Mouse (Mus musculus) embryonic facial prominence, embryonic 14.5 days (tissue): Measurements from ENCODE around the gene Sh2d3c. TPM values are rescaled to one million over a fixed set of nuclear protein-coding genes. Genes with fewer than 3 reads are reported as not detected.
A peak's percentile ranks its signal among the peaks of the same experiment; 100 is the strongest.

ENCODE experiments used
- ATAC-seq: fragments of 200-750 bp; cut with Nextera tagmentation; 2 replicates; pipeline ENCODE4 v1.8.0; 2017; ENCODE audit warnings: low read depth, moderate number of reproducible peaks, moderate TSS enrichment
- DNase-seq: peaks from one replicate; pipeline ENCODE4 v3.0.0-alpha.2; 2015; ENCODE audit warnings: low spot score
- H3K27ac ChIP-seq: fragments of 300-500 bp; sonication (generic); replicated peaks from 2 replicates; pipeline ENCODE4 v1.5.1; 2014; ENCODE audit warnings: low read depth, mild to moderate bottlenecking, low read length, moderate library complexity
- H3K27me3 ChIP-seq: fragments of 300-500 bp; sonication (generic); replicated peaks from 2 replicates; pipeline ENCODE4 v1.6.1; 2014; ENCODE audit warnings: low read length; ENCODE audit not compliant: control insufficient read depth, insufficient read depth
- H3K36me3 ChIP-seq: fragments of 300-500 bp; sonication (generic); 2 replicates; pipeline ENCODE4 v1.6.1; 2014; ENCODE audit warnings: low read length, mixed read lengths; ENCODE audit not compliant: control insufficient read depth, insufficient read depth
- H3K4me1 ChIP-seq: fragments of 300-500 bp; sonication (generic); 2 replicates; pipeline ENCODE4 v1.6.1; 2014; ENCODE audit warnings: antibody characterized with exemption, low read length; ENCODE audit not compliant: control insufficient read depth, insufficient read depth
- H3K4me2 ChIP-seq: fragments of 300-500 bp; sonication (generic); 2 replicates; pipeline ENCODE4 v1.6.1; 2014; ENCODE audit warnings: low read depth, mild to moderate bottlenecking, low read length, moderate library complexity, mixed read lengths
- H3K4me3 ChIP-seq: fragments of 300-500 bp; sonication (generic); 2 replicates; pipeline ENCODE4 v1.5.1; 2014; ENCODE audit warnings: low read depth, mild to moderate bottlenecking, low read length
- H3K9ac ChIP-seq: fragments of 300-500 bp; sonication (generic); 2 replicates; pipeline ENCODE4 v1.6.1; 2014; ENCODE audit warnings: low read depth, mild to moderate bottlenecking, low read length, moderate library complexity, mixed read lengths
- H3K9me3 ChIP-seq: fragments of 300-500 bp; sonication (generic); 2 replicates; pipeline ENCODE4 v1.6.1; 2016; ENCODE audit warnings: low read length; ENCODE audit not compliant: control insufficient read depth
- WGBS: fragments of 180-500 bp; shearing (Covaris S2); extraction: QIAGEN DNeasy Blood & Tissue Kit; methylation state at CpG from one replicate; pipeline ENCODE4 v1.1.7; 2014; 5-methylcytosine and 5-hydroxymethylcytosine counted together
- polyA plus RNA-seq: library from polyadenylated mRNA; unstranded; fragments of >200 nt; fragmentation: Nextera tagmentation; extraction: Ambion mirVana; gene quantifications from 2 replicates; pipeline ENCODE4 v1.2.1, GENCODE M21; 2014

Gene Sh2d3c
- polyA plus RNA-seq, 1 experiment from 2014 or later, result 21.7 TPM

DNA sequence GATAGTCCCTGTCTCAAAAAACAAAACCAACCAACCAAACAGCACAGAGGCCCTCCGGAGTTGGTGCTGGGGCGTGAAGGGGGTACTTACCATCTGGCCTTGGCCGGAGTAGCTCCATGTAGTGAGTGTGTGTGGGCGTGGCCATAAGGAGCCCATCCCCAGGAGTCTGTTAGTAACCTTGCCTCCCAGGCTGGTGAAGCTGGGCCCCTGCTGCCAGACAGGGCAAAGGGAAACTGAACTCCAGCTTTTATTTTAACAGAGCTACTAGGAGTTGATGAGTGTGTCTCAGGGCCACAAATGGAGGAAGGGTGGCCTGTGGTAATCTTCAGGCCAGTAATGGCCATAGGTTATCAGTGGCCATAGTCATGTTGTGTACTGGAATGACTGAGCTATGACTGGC lies 13.6 kb downstream of the Sh2d3c start:
- Histone ChIP-seq H3K36me3 (no peaks in the 10 kb centered on the region), H3K4me1 (peaks cover 17% of the 10 kb centered on the region), H3K27ac (no peak overlapping the region), H3K9ac (no peak overlapping the region), H3K4me2 (no peak overlapping the region), H3K27me3 (no peaks in the 10 kb centered on the region), H3K9me3 (no peaks in the 10 kb centered on the region), H3K4me3 (no peak overlapping the region)
- WGBS, result 49% methylated on average over 4 of the region's 4 CpGs
- DNase-seq, result no peak
- no peak for ATAC-seq

DNA sequence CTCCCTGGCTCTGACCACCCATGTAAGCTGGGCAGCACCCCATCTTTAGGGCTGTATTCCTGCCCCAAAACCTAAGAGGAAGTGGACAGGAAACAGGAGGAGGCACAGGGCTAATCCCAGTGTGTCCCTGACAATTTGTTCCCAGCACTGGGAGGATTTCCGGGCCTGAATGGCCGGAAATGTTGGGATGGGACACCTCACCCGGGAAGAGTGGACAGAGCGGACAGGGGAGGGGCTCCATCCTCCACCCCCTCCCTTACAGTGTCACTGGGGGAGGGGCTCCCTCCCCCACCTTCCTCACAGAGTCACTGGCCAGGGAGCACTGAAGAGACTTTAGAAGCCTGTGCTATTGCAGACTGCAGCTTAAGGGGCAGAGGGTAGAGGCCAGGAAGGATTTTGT lies 14.1 kb downstream of the Sh2d3c start:
- Histone ChIP-seq H3K27ac (no peak overlapping the region), H3K27me3 (no peaks in the 10 kb centered on the region), H3K9ac (no peak overlapping the region), H3K4me2 (no peak overlapping the region), H3K9me3 (no peaks in the 10 kb centered on the region), H3K4me1 (peaks cover 17% of the 10 kb centered on the region), H3K4me3 (no peak overlapping the region), H3K36me3 (no peaks in the 10 kb centered on the region)
- 36% methylated on average over 4 of the region's 4 CpGs for WGBS
- DNase-seq (no peak), ATAC-seq (no peak)

DNA sequence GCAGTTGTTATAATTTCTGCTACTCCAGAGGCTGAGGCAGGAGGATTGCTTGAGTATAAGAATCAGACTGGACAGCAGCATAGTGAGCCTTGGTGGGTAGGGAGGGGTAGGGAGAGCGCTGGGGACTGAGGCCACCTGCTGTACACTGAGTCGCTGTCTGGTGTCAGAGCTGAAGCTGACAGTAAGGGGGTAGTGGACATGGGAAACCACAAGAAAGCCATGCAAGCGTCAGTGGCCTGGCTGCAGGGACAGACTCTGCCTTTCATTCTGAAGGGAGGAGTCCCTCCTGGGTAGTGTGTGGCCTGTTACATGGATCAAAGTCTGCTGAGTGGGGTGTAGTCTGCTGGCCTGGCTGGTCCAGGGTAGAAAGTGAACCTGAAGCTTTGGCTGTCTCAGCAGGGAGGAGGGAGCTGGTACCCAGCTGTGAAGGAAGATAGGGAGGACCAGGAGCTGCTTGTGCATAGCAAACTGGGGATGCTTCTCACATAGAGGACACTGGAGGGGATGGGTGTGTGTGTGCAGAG lies 15.5 kb downstream of the Sh2d3c start:
- H3K27ac ChIP-seq, result no peak overlapping the region
- H3K4me3 ChIP-seq, result no peak overlapping the region
- H3K4me2 ChIP-seq, result no peak overlapping the region
- DNase-seq (no peak), ATAC-seq (no peak)
- H3K4me1 ChIP-seq, result peaks cover 8% of the 10 kb centered on the region
- H3K9ac ChIP-seq, result no peak overlapping the region
- H3K9me3 ChIP-seq, result no peaks in the 10 kb centered on the region
- 51% methylated on average over 3 of the region's 3 CpGs for WGBS
- no peaks in the 10 kb centered on the region for H3K36me3 ChIP-seq
- H3K27me3 ChIP-seq, result peaks cover 4% of the 10 kb centered on the region; the same call in 1 of the 2 replicates

DNA sequence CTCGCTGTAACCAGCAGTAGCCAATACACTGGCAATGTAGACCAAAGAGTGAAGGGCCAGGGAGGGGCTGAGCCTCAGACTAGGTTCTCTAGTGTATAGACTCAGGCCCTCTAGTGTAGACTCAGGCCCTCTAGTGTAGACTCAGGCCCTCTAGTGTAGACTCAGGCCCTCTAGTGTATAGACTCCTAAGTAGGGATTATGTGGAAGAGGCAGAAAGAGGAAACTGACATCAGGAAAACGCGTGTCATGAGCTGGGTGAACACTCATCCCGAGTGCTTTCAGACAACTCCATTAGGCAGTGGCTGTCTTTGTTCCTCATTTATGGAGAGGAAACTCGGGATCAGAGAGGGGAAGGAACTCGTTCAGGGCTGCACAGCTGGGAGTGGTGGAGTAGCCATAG lies 16.2 kb downstream of the Sh2d3c start:
- ATAC-seq (no peak), DNase-seq (no peak)
- no peak overlapping the region for H3K9ac ChIP-seq
- H3K4me2 ChIP-seq, result no peak overlapping the region
- H3K9me3 ChIP-seq, result no peaks in the 10 kb centered on the region
- no peak overlapping the region for H3K27ac ChIP-seq
- peaks cover 9% of the 10 kb centered on the region for H3K27me3 ChIP-seq
- no peak overlapping the region for H3K4me3 ChIP-seq
- 66% methylated on average over 6 of the region's 6 CpGs for WGBS
- no peaks in the 10 kb centered on the region for H3K36me3 ChIP-seq
- H3K4me1 ChIP-seq, result peaks cover 11% of the 10 kb centered on the region

DNA sequence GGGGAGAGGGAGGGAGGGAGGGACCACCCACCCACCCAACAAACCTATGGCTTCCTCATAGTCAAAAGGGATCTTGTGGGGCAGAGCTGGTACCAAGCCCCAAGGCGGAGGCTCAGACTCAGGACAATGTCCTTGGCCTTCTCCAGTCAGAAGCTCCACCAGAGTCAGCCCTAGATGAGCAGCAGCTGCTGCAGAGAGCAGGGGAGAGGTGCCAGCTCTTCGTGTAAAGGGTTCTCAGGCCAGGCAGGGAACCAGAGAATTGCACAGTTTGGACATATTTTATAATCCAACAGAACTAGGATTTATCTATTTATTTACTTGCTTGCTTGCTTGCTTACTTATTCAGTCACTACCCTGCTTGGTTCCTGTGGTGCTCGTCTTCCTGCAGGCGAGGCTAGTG lies 18.5 kb downstream of the Sh2d3c start:
- WGBS, result 77% methylated on average over 4 of the region's 4 CpGs
- peaks cover 11% of the 10 kb centered on the region for H3K4me1 ChIP-seq
- H3K9ac ChIP-seq, result no peak overlapping the region
- ATAC-seq (no peak), DNase-seq (no peak)
- peaks cover 14% of the 10 kb centered on the region for H3K27me3 ChIP-seq
- no peaks in the 10 kb centered on the region for H3K36me3 ChIP-seq
- H3K9me3 ChIP-seq, result no peaks in the 10 kb centered on the region
- no peak overlapping the region for H3K4me2 ChIP-seq
- no peak overlapping the region for H3K27ac ChIP-seq
- no peak overlapping the region for H3K4me3 ChIP-seq

DNA sequence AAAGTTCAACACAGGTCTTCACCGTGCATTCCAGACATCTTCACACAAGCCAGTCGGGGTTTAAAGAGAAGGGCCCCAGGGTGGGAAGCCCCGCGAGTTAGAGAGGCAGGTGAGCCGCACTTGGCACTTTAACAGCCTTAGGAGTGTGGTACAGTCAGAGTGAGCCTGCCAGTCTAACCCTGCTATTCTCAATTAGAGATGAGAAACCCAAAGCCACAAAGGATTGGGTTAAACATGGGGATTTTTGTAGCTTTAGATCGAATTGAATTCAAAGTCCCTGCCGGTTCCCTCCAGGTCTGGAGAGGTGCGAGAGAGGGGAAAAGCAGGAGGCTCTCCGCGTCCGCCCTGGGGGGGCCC lies 20.0 kb downstream of the Sh2d3c start, which contains the start of gene 6330409D20Rik:
6330409D20Rik (minus strand) TSS at position 101 of the 357 bp plus-strand sequence.
- H3K9me3 ChIP-seq, result no peaks in the 10 kb centered on the region
- 9% methylated on average over 11 of the region's 11 CpGs for WGBS
- H3K9ac ChIP-seq, result peak within 1 kb of the TSS; percentile 68
- no peak for DNase-seq
- H3K27ac ChIP-seq, result no peak within 1 kb of the TSS
- H3K36me3 ChIP-seq, result peaks cover 9% of the 10 kb centered on the region; the same call in 1 of the 2 replicates
- H3K27me3 ChIP-seq, result peaks cover 14% of the 10 kb centered on the region
- peaks cover 11% of the 10 kb centered on the region for H3K4me1 ChIP-seq
- H3K4me2 ChIP-seq, result peak within 1 kb of the TSS; percentile 98
- ATAC-seq, result no peak
- H3K4me3 ChIP-seq, result peak within 1 kb of the TSS; percentile 52

DNA sequence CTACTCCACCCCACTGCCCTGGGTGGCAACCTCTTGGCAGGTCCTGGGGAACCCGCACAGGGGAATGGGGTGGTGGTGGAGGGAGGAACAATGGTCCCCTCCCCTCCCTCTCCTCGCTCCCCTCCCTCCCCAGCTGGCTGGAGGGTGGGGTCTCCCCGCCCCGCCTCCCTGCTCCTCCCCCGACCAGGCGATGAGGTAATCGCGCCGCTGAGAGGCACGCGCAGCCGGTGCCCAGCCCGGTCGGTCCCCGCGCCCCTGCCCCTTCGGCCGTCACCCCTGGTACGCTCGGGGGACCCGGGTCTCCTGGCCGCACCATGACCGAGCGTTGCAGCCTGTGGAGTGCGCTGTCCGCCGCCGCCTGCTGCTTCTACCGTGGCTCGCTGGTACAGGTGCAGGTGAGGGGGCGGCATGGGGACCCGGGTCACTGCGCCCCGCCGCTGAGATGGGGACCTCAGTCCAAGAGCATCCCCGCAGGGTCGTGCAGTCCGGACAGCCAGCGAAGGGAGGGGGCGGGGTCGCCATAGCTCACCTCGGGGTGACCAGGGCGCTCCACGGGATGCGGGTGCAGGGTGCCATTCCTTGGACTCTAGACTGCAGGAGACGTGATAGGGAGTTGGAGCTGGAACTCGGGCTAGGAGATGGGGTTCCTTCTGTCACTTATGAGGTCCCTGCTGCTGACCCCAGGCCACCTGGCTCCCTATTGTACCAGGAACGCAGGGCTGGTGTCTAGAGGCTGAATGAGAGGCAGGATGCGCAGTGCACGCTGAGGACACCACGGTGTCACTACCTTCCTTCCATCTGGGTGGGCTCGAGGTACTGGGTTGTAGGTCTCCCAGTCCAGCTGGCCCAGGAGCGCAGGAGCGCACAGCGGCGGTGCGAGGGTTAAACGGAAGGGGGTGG lies 20.7 kb downstream of the Sh2d3c start:
- H3K4me3 ChIP-seq, result peak overlapping the region; percentile 52
- WGBS, result 4% methylated on average over 35 of the region's 58 CpGs
- DNase-seq (peak; percentile 68), ATAC-seq (peak; percentile 53)
- no peak overlapping the region for H3K27ac ChIP-seq
- H3K27me3 ChIP-seq, result peaks cover 14% of the 10 kb centered on the region
- H3K9ac ChIP-seq, result peak overlapping the region; percentile 68
- H3K36me3 ChIP-seq, result peaks cover 15% of the 10 kb centered on the region
- H3K9me3 ChIP-seq, result no peaks in the 10 kb centered on the region
- peaks cover 11% of the 10 kb centered on the region for H3K4me1 ChIP-seq
- H3K4me2 ChIP-seq, result peak overlapping the region; percentile 98

DNA sequence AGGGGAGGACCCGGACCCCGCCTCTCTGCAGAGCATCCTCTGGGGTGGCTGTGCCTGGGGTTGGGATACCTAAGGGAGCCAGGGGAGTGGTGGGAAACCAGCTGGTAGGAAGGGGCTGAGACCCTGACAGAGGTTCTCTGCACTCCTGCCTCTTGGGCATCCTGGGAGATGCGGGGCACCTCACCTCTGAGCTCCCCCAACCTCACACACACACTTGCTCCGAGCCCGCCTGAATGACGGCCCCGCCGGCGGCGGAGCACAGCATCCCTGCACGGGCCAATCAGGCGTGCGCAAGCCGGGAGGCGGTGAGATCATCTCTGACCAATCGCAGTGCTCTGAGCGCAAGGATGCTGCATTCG lies 21.3 kb downstream of the Sh2d3c start:
- Histone ChIP-seq H3K27ac (no peak overlapping the region), H3K9ac (no peak overlapping the region), H3K4me1 (peaks cover 11% of the 10 kb centered on the region), H3K27me3 (peaks cover 14% of the 10 kb centered on the region), H3K4me3 (peak overlapping the region; percentile 52), H3K9me3 (no peaks in the 10 kb centered on the region), H3K4me2 (peak overlapping the region; percentile 98), H3K36me3 (peaks cover 22% of the 10 kb centered on the region)
- ATAC-seq, result peak; percentile 85
- peak; percentile 66 for DNase-seq
- WGBS, result 9% methylated on average over 9 of the region's 18 CpGs
